ENCODE assay signal across 31 mouse cellular contexts in genomic region chr19:3476996-3477395, GRCm38 (mm10).
DNase-seq lines count a peak whose midpoint lies in the region; ATAC-seq and TF ChIP-seq lines count a peak whose summit lies in the region.
"Had no signal": no experiment of that assay in that cellular context is flagged by ENCODE, and none has a peak within 500 bp of the region (broad histone marks: within the 10 kb centered on the region; RNA-seq: fewer than 3 reads in every experiment).

No protein-coding gene starts in this region.

- TF ChIP-seq CTCF in stomach, postnatal 0 days (IDR thresholded peaks at IDR 0.05; ENCODE audit: low read depth), result no peak

- peaks cover 21% of the 10 kb centered on the region for H3K36me3 ChIP-seq in stomach, postnatal 0 days (ENCODE audit: control insufficient read depth, insufficient read depth, low read length)

- peak; percentile 20 to 76 for DNase-seq in frontal cortex, postnatal 36 days (ENCODE audit: low spot score in 2 of 2)
- DNase-seq in frontal cortex, postnatal 14 days (ENCODE audit: low spot score in 2 of 2), result no peak
- peak; percentile 72 for DNase-seq in right cerebral cortex, adult 18-20 months
- no peak for DNase-seq in right cerebral cortex, postnatal 14 days
- DNase-seq in left cerebral cortex, postnatal 14 days (ENCODE audit: low spot score in 2 of 2), result peak; percentile 53 to 60
- peak; percentile 45 to 74 for DNase-seq in right cerebral cortex, postnatal 36 days (ENCODE audit: low spot score in 2 of 2)
- DNase-seq in spleen, adult 12 weeks (ENCODE audit: low spot score), result no peak
- DNase-seq in stomach, postnatal 0 days (ENCODE audit: low spot score), result no peak
- DNase-seq: adrenal gland, postnatal 14 days; cerebellum, adult 11-12 months; cerebellum, postnatal 10 days; gastrocnemius, postnatal 10 days; heart, postnatal 36 days; kidney, adult 9 months; kidney, postnatal 10 days; liver; lung, adult 2 months; lung, postnatal 10 days; midbrain, embryonic 14.5 days; retina, postnatal 1 day; thymus, postnatal 4 days had no signal

- no peak for TF ChIP-seq EP300 in stomach, postnatal 0 days (optimal IDR thresholded peaks at IDR 0.05)

- H3K9ac ChIP-seq in stomach, postnatal 0 days (ENCODE audit: low read length), result no peak overlapping the region
- H3K9ac ChIP-seq: embryonic facial prominence, embryonic 13.5 days; forebrain, embryonic 15.5 days; hindbrain, embryonic 12.5 days; liver, embryonic 14.5 days; neural tube, embryonic 15.5 days had no signal

- no peaks in the 10 kb centered on the region for H3K4me1 ChIP-seq in stomach, postnatal 0 days (replicated peaks; ENCODE audit: control insufficient read depth, insufficient read depth)
- H3K4me1 ChIP-seq: embryonic facial prominence, embryonic 13.5 days; forebrain, embryonic 10.5 days; forebrain, embryonic 15.5 days; heart, embryonic 10.5 days; hindbrain, embryonic 12.5 days; neural tube, embryonic 15.5 days had no signal

- WGBS in stomach, postnatal 0 days, result 93% methylated on average over 3 of the region's 3 CpGs

- H3K4me2 ChIP-seq in stomach, postnatal 0 days (replicated peaks; ENCODE audit: low read depth), result no peak overlapping the region
- H3K4me2 ChIP-seq: embryonic facial prominence, embryonic 13.5 days; forebrain, embryonic 15.5 days; hindbrain, embryonic 12.5 days; neural tube, embryonic 15.5 days had no signal

- H3K4me3 ChIP-seq in stomach, postnatal 0 days (ENCODE audit: low read depth, low read length), result no peak overlapping the region
- H3K4me3 ChIP-seq: embryonic facial prominence, embryonic 13.5 days; forebrain, embryonic 10.5 days; forebrain, embryonic 15.5 days; heart, embryonic 10.5 days; hindbrain, embryonic 12.5 days; neural tube, embryonic 15.5 days had no signal

- H3K27ac ChIP-seq in stomach, postnatal 0 days (replicated peaks), result no peak overlapping the region
- H3K27ac ChIP-seq: embryonic facial prominence, embryonic 13.5 days; forebrain, embryonic 10.5 days; forebrain, embryonic 15.5 days; heart, embryonic 10.5 days; hindbrain, embryonic 12.5 days; liver, embryonic 14.5 days; macrophage; neural tube, embryonic 15.5 days had no signal

- ATAC-seq in stomach, postnatal 0 days (ENCODE audit: low FRiP score, low TSS enrichment), result no peak
- ATAC-seq: forebrain, embryonic 15.5 days; intestine, embryonic 16.5 days; Patski had no signal

- no peaks in the 10 kb centered on the region for H3K27me3 ChIP-seq in stomach, postnatal 0 days (ENCODE audit: control insufficient read depth, insufficient read depth, low read length)
- H3K27me3 ChIP-seq: embryonic facial prominence, embryonic 13.5 days; forebrain, embryonic 15.5 days; hindbrain, embryonic 12.5 days; neural tube, embryonic 15.5 days; Patski had no signal

- no peaks in the 10 kb centered on the region for H3K9me3 ChIP-seq in stomach, postnatal 0 days (ENCODE audit: control insufficient read depth, low read length)
- H3K9me3 ChIP-seq: embryonic facial prominence, embryonic 13.5 days; forebrain, embryonic 10.5 days; forebrain, embryonic 15.5 days; heart, embryonic 10.5 days; hindbrain, embryonic 12.5 days; neural tube, embryonic 15.5 days had no signal

- intact Hi-C loops in left cerebral cortex, postnatal 14 days (cut with DNase I), result no loop called here

Comparison
In these comparisons a context has a peak if more than half of its experiments do, and no peak if none do; other contexts are left out.
1. DNase-seq: peak in frontal cortex, postnatal 36 days (2 of 2), right cerebral cortex, adult 18-20 months (single experiment), left cerebral cortex, postnatal 14 days (2 of 2) and right cerebral cortex, postnatal 36 days (2 of 2); none in frontal cortex, postnatal 14 days (0 of 2), right cerebral cortex, postnatal 14 days (single experiment), spleen, adult 12 weeks (single experiment) and stomach, postnatal 0 days (single experiment).